Mouse (Mus musculus) ES-E14 (cell line): ENCODE data around the gene Homer2.

Source experiments
- HCFC1 ChIP-seq: IDR thresholded peaks from 2 replicates; pipeline ENCODE4 v1.6.1; 2012; ENCODE audit warnings: low read length, inconsistent platforms, borderline replicate concordance; ENCODE audit not compliant: insufficient read depth
- MAFK ChIP-seq: IDR thresholded peaks from 2 replicates; pipeline ENCODE4 v1.6.1; 2014; ENCODE audit warnings: mild to moderate bottlenecking, low read depth, low read length, inconsistent platforms; ENCODE audit not compliant: insufficient read depth
- ZNF384 ChIP-seq: IDR thresholded peaks from 2 replicates; pipeline ENCODE4 v1.6.1; 2012; ENCODE audit warnings: low read depth, low read length, inconsistent platforms

GRCm38 (mm10) chr7:81731181-81731651, 23.9 kb upstream of the Homer2 start:
- TF ChIP-seq ZNF384, result no peak
- TF ChIP-seq HCFC1, result no peak
- no peak for TF ChIP-seq MAFK
